Mouse (Mus musculus): Measurements from ENCODE around the gene Cpt1c.

DNA sequence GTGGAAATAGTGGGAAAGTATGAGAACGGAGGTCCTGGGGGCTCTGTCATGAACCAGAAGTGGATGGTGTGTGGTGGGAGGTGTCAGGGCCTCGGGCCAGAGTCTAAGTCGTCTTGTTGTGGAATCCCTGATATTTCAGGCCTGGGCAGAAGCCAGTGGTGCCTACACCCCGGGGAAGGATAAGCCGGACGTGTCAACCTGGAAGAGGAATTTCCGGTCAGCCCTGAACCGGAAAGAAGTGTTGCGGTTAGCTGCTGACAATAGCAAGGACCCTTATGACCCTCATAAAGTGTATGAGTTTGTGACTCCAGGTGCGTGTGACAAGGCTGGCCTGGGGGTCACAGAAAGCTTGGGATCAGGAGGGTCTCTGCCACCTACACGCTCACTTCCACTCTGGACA is 25.1 kb upstream of the Cpt1c start:
- TF ChIP-seq CTCF (conservative IDR thresholded peaks at IDR 0.05; ENCODE audit: insufficient read depth, insufficient read length, low read depth, low read length) (no peak), POLR2A (IDR thresholded peaks at IDR 0.05; ENCODE audit: low read depth, low read length) (no peak)
